Mouse (Mus musculus) neural tube, embryonic 14.5 days (tissue): ENCODE data around the gene Samd8. TPM values are rescaled to one million over a fixed set of nuclear protein-coding genes. Genes with fewer than 3 reads are reported as not detected.

Experiments
- ATAC-seq: fragments of 200-750 bp; cut with Nextera tagmentation; 2 replicates; pipeline ENCODE4 v1.8.0; 2017; ENCODE audit warnings: low read depth, mild to moderate bottlenecking, moderate TSS enrichment, moderate library complexity
- H3K27ac ChIP-seq: fragments of 300-500 bp; sonication (generic); 2 replicates; pipeline ENCODE4 v1.5.1; 2014; ENCODE audit warnings: low read depth, mild to moderate bottlenecking, control low read depth, low read length, moderate library complexity, mixed read lengths
- H3K27me3 ChIP-seq: fragments of 300-500 bp; sonication (generic); 2 replicates; pipeline ENCODE4 v1.6.1; 2014; ENCODE audit warnings: low read length; ENCODE audit not compliant: control insufficient read depth, insufficient read depth
- H3K36me3 ChIP-seq: fragments of 300-500 bp; sonication (generic); 2 replicates; pipeline ENCODE4 v1.6.1; 2014; ENCODE audit warnings: low read length, mixed read lengths; ENCODE audit not compliant: control insufficient read depth, insufficient read depth
- H3K4me1 ChIP-seq: fragments of 300-500 bp; sonication (generic); 2 replicates; pipeline ENCODE4 v1.6.1; 2014; ENCODE audit warnings: low read length; ENCODE audit not compliant: control insufficient read depth, insufficient read depth
- H3K4me2 ChIP-seq: fragments of 300-500 bp; sonication (generic); 2 replicates; pipeline ENCODE4 v1.6.1; 2014; ENCODE audit warnings: mild to moderate bottlenecking, low read depth, low read length, control low read depth
- H3K4me3 ChIP-seq: fragments of 300-500 bp; sonication (generic); 2 replicates; pipeline ENCODE4 v1.5.1; 2014; ENCODE audit warnings: low read depth, low read length, control low read depth, mixed read lengths
- H3K9ac ChIP-seq: fragments of 300-500 bp; sonication (generic); replicated peaks from 2 replicates; pipeline ENCODE4 v1.6.1; 2014; ENCODE audit warnings: low read depth, mild to moderate bottlenecking, control low read depth, low read length, mixed read lengths
- H3K9me3 ChIP-seq: fragments of 300-500 bp; sonication (generic); 2 replicates; pipeline ENCODE4 v1.6.1; 2016; ENCODE audit warnings: low read length; ENCODE audit not compliant: control insufficient read depth
- WGBS: fragments of 180-500 bp; shearing (Covaris S2); extraction: QIAGEN DNeasy Blood & Tissue Kit; methylation state at CpG from one replicate; pipeline ENCODE4 v1.1.7; 2014; 5-methylcytosine and 5-hydroxymethylcytosine counted together
- polyA plus RNA-seq: library from polyadenylated mRNA; unstranded; fragments of >200 nt; fragmentation: Nextera tagmentation; extraction: Ambion mirVana; gene quantifications from 2 replicates; pipeline ENCODE4 v1.2.1, GENCODE M21; 2014

Gene Samd8
- 19.2 and 26.6 TPM in 2 replicates for polyA plus RNA-seq

DNA sequence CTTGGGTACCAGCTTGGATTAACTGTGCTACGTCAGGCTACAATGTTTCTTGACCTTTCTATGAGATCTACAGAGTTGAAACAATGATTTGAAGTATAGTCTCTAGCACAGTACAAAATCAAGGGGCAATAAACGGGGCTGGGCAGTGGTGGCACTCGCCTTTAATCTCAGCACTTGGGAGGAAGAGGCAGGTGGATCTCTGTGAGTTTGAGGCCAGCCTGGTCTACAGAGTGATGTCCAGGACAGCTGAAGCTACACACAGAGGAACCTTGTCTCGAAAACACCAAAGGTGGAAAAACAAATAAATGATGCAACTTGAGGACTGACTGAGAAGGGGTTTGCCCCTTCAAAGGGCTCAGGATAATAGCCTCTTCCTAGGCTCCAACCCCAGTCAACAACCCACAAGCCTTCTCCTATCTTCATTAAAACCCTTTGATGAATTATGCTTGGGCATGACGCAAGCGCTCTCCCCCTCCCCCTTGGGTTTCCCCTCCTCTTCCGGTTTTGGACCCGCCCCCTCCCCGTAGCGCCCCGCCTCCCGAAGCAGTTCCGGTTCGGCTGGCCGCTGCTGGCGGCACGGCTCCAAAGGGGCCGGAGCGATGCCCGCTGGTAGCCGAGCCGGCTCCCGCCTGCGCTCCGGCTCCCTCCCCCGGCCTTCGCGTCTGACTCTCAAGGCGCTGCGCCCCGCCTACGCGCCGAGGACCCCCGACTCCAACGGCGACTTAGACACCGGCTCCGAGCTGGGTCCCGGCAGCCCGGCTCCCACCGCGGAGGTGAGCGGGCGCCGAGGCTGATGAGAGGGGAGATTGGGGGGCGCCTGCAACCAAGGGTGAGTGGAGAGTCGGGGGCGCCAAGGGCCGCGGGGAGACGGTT lies at the start of gene Samd8:
TSS of gene Samd8 (plus strand) at position 524 of the 873 bp plus-strand sequence.
- Histone ChIP-seq H3K4me1 (peaks cover 12% of the 10 kb centered on the region), H3K36me3 (no peaks in the 10 kb centered on the region), H3K4me2 (peak within 1 kb of the TSS; percentile 65), H3K9me3 (no peaks in the 10 kb centered on the region), H3K9ac (peak within 1 kb of the TSS; percentile 86), H3K4me3 (peak within 1 kb of the TSS; percentile 95), H3K27ac (peak within 1 kb of the TSS; percentile 86), H3K27me3 (no peaks in the 10 kb centered on the region)
- peak; percentile 89 for ATAC-seq
- 7% methylated on average over 52 of the region's 52 CpGs for WGBS

DNA sequence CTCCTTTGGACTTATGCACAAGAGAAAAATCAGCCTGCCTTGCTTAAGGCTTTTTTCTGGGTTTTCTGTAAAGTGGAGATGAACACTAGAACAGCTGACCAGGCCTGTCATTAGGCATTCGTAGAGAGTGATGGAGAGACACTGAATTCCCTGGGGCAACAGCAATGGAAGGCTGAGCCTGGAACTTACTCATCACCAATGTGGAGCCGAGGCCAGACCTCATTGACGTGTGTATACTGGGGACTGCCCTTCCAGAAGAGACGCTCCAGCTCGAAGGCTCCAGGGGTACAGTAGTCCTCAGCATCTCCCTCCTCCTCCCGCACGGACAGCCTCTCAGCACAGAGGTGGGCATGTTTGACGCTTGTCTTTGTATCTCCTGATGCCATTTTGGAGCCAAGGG lies 47.6 kb upstream of the Samd8 start:
- ATAC-seq, result no peak

DNA sequence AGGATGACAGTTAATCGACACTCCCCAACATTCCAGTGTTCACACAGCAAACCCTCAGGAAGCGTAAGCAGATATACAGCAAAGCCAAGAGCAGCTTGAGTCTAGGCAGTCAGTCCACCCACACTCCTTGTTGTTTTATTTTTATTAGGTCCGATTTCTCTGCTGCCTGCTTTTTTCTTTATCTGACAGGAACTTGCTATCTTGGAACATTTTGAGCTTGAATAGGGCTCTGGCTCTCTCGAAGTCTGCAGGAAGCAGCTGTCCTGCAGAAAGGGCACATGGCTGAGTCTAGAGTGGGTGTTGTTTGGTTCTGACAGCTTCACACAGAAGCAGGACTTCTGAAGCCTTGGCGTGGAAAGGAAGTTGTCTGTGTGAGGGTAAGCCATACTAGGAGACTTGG lies 47.1 kb upstream of the Samd8 start:
- Histone ChIP-seq H3K27me3 (no peaks in the 10 kb centered on the region), H3K36me3 (no peaks in the 10 kb centered on the region), H3K27ac (no peak overlapping the region), H3K4me3 (no peak overlapping the region), H3K9me3 (no peaks in the 10 kb centered on the region), H3K4me1 (no peaks in the 10 kb centered on the region), H3K4me2 (no peak overlapping the region), H3K9ac (no peak overlapping the region)
- no peak for ATAC-seq
- 83% methylated on average over 5 of the region's 5 CpGs for WGBS

More for the DNA sequence above, 47.6 kb upstream of the Samd8 start:
- Histone ChIP-seq H3K9me3 (no peaks in the 10 kb centered on the region), H3K27me3 (no peaks in the 10 kb centered on the region), H3K27ac (no peak overlapping the region), H3K36me3 (no peaks in the 10 kb centered on the region), H3K4me1 (no peaks in the 10 kb centered on the region), H3K4me3 (no peak overlapping the region), H3K4me2 (no peak overlapping the region), H3K9ac (no peak overlapping the region)
- 92% methylated on average over 8 of the region's 8 CpGs for WGBS

DNA sequence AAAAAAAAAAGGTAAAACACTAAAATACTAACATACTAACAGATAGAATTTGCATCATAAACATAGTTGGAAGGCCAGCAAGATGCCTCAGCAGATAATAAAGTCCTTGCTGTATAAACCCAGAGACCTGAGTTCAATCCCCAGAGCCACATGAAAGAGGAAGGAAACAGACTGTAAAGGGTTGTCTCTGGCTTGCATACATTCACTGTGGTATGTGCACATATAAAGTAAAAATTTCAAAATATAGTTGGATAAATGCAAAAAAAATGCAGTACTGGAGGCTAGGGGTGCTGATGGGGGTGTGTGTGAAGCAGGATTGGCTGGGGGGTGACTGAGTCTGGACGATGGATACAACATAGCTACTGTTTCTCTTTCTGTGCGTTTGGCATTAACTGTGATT lies 44.9 kb upstream of the Samd8 start:
- no peaks in the 10 kb centered on the region for H3K27me3 ChIP-seq
- H3K9ac ChIP-seq, result no peak overlapping the region
- H3K36me3 ChIP-seq, result no peaks in the 10 kb centered on the region
- no peak overlapping the region for H3K4me3 ChIP-seq
- no peaks in the 10 kb centered on the region for H3K4me1 ChIP-seq
- no peaks in the 10 kb centered on the region for H3K9me3 ChIP-seq
- no peak overlapping the region for H3K4me2 ChIP-seq
- ATAC-seq, result no peak
- H3K27ac ChIP-seq, result no peak overlapping the region
- 90% methylated on average over 2 of the region's 2 CpGs for WGBS

DNA sequence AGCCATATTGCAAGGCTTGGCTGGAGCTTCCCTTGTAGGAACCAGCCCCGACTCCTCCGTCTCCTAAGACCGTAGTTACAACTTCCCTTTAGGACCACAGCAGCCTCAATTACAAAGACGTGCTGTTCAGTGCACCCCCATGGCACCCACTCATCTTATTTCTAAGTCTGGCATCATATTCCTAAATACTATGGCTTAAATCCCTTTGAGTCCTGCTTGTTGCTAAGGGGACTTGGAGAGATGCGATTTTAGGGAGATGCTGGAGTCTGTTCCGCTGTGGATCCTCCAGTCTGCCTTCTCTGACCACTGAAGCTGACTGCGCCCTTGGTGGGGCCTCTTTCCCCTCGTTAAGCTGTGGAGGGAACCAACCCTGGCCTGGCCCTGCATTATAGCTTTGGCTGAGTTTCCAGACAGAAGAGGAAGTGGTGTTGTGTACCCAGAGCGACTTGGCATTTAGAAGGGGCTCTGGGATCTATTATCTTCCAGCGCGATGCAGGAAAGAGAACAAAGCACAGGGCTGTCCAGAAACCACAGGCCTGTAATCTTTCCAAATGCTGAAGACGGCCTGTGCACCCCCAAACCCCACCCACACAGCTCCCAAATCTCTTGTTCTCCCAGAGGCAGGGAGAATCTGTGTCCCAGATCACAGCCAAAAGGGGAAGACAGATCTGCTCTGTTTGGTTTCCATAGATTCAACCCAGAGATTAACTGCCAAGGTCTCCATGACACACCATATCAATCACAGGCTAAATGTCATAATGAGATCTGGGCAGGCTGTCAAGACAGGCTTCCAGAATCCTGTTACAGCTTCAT lies 43.4 kb upstream of the Samd8 start:
- Histone ChIP-seq H3K27ac (peak overlapping the region; percentile 16), H3K36me3 (no peaks in the 10 kb centered on the region)
- 0 out of 2 replicates have a peak, but pooled peaks have one; percentile 17 for ATAC-seq

DNA sequence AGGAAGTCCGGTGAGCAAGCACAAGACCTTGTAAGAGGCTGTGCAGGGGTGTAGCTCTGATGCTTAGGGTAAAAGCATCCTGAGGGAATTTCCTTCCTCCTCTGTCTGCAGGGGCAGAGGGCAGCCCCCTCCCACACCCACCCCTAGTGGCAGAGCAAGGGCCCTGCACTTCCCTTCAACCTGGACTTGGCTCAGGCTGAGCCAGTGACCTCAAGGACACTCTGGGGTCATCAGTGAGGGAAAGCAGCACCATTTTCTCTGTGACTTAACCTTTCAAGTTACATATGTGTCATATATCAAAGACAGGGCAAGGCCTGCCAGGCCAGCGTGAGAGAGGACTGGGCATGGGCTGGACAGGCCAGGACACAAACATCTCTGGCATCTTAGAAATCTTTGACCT lies 40.8 kb upstream of the Samd8 start:
- Histone ChIP-seq H3K36me3 (no peaks in the 10 kb centered on the region), H3K4me2 (no peak overlapping the region), H3K4me1 (no peaks in the 10 kb centered on the region), H3K4me3 (no peak overlapping the region), H3K9ac (no peak overlapping the region), H3K9me3 (no peaks in the 10 kb centered on the region), H3K27ac (no peak overlapping the region), H3K27me3 (no peaks in the 10 kb centered on the region)
- no peak for ATAC-seq
- WGBS, result 68% methylated on average over 2 of the region's 2 CpGs

More for the DNA sequence above, 43.4 kb upstream of the Samd8 start:
- H3K9me3 ChIP-seq, result no peaks in the 10 kb centered on the region
- H3K4me2 ChIP-seq, result no peak overlapping the region
- no peak overlapping the region for H3K4me3 ChIP-seq
- no peak overlapping the region for H3K9ac ChIP-seq
- H3K4me1 ChIP-seq, result no peaks in the 10 kb centered on the region
- WGBS, result 56% methylated on average over 12 of the region's 12 CpGs
- no peaks in the 10 kb centered on the region for H3K27me3 ChIP-seq

DNA sequence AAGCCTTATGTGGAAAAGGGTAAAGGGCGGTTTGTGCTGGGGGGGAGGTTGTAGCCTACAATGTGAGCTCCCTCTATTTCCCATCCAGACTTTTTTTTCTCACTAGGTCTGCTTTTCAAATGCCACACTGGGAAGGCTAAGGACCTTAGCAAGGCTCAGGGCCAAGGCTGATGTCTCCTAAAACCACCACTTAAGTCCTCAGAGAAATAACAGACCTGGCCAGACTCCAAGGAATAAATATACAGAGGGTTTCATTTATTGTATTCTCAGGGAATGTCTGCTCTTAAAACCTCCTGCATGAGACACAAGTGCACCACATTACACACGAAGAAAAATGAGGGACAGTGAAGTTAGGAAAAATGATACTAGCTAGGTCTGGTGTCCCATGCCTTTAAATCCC lies 39.1 kb upstream of the Samd8 start:
- Histone ChIP-seq H3K4me2 (no peak overlapping the region), H3K27me3 (no peaks in the 10 kb centered on the region), H3K9me3 (no peaks in the 10 kb centered on the region), H3K4me3 (no peak overlapping the region), H3K9ac (no peak overlapping the region), H3K36me3 (no peaks in the 10 kb centered on the region), H3K27ac (no peak overlapping the region), H3K4me1 (no peaks in the 10 kb centered on the region)
- no peak for ATAC-seq
- 76% methylated on average over 2 of the region's 2 CpGs for WGBS

DNA sequence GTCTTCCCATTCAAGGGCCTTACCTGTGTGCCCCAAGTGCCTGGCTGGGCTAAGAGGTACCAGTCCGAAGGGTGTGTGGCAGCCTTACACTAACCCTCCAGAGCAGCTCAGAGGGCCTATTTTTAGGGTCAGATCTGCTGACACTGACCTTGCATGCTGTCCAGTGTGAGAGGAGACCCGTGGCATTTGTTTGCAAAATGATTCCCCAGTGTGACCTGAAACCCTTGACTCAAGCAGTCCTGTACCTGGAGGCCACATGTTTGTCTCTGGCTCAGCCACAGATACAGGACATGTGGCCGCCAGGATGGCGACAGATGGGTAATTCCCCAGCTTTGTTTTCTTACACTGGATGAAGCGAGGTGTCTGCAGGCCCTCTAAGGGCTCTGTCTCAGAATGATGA lies 35.8 kb upstream of the Samd8 start, which contains the start of gene Dupd1:
TSS of gene Dupd1 (minus strand) at position 91 of the 400 bp plus-strand sequence.
- Histone ChIP-seq H3K4me1 (no peaks in the 10 kb centered on the region), H3K27me3 (no peaks in the 10 kb centered on the region), H3K27ac (no peak within 1 kb of the TSS), H3K4me3 (no peak within 1 kb of the TSS), H3K4me2 (no peak within 1 kb of the TSS), H3K36me3 (no peaks in the 10 kb centered on the region), H3K9ac (no peak within 1 kb of the TSS), H3K9me3 (no peaks in the 10 kb centered on the region)
- ATAC-seq, result no peak
- 75% methylated on average over 5 of the region's 5 CpGs for WGBS
